Mouse (Mus musculus) C2C12 (cell line): ENCODE results near the gene Fut11. TPM values are rescaled to one million over a fixed set of nuclear protein-coding genes. Genes with fewer than 3 reads are reported as not detected.

Experiments used
- H3K27me3 ChIP-seq: one replicate; pipeline ENCODE4 v1.6.1; 2011; ENCODE audit not compliant: control insufficient read depth, insufficient read depth, insufficient read length
- H3K36me3 ChIP-seq: one replicate; pipeline ENCODE4 v1.6.1; 2011; ENCODE audit not compliant: control insufficient read depth, insufficient read depth
- H3K4me3 ChIP-seq: one replicate; pipeline ENCODE4 v1.5.1; 2011; ENCODE audit warnings: mild to moderate bottlenecking, control low read depth; ENCODE audit not compliant: poor library complexity, insufficient read depth, severe bottlenecking
- H3K79me2 ChIP-seq: one replicate; pipeline ENCODE4 v1.6.1; 2011; ENCODE audit not compliant: control insufficient read depth, insufficient read depth
- H3K79me3 ChIP-seq: one replicate; pipeline ENCODE4 v1.6.1; 2011; ENCODE audit warnings: low read depth, control low read depth
- H3ac ChIP-seq: one replicate; pipeline ENCODE3; 2011; ENCODE audit warnings: low read depth; ENCODE audit not compliant: control insufficient read depth, insufficient read length
- CEBPB ChIP-seq: IDR thresholded peaks from one replicate; pipeline ENCODE4 v1.6.1; 2011; ENCODE audit warnings: low read depth, mild to moderate bottlenecking, control low read depth, moderate library complexity
- CTCF ChIP-seq: IDR thresholded peaks from one replicate; pipeline ENCODE4 v1.5.1; 2011; ENCODE audit not compliant: control insufficient read depth, insufficient read depth, insufficient read length
- FOSL1 ChIP-seq: IDR thresholded peaks from one replicate; pipeline ENCODE4 v1.8.0; 2011; ENCODE audit warnings: mild to moderate bottlenecking, low read length; ENCODE audit not compliant: poor library complexity, insufficient read depth, severe bottlenecking
- MAX ChIP-seq: IDR thresholded peaks from one replicate; pipeline ENCODE4 v1.6.1; 2011; ENCODE audit warnings: mild to moderate bottlenecking, control low read depth
- MYOD1 ChIP-seq: IDR thresholded peaks from one replicate; pipeline ENCODE4 v1.6.1; 2011; ENCODE audit warnings: low read depth; ENCODE audit not compliant: control insufficient read depth, insufficient read length
- MYOG ChIP-seq: IDR thresholded peaks from one replicate; pipeline ENCODE4 v1.6.1; 2011; ENCODE audit not compliant: control insufficient read depth, insufficient read length; ENCODE audit errors: extremely low read depth
- USF1 ChIP-seq: IDR thresholded peaks from one replicate; pipeline ENCODE4 v1.6.1; 2011; ENCODE audit warnings: low read depth, mild to moderate bottlenecking, control low read depth, moderate library complexity
- polyA plus RNA-seq: library from polyadenylated mRNA; unstranded; fragments of >200 nt; fragmentation: generic; extraction: Trizol; gene quantifications from one replicate; pipeline ENCODE4 v1.2.1, GENCODE M21; 2012; ENCODE audit warnings: missing spikeins

Gene Fut11
- polyA plus RNA-seq, 1 experiment, result 6.3 TPM

DNA sequence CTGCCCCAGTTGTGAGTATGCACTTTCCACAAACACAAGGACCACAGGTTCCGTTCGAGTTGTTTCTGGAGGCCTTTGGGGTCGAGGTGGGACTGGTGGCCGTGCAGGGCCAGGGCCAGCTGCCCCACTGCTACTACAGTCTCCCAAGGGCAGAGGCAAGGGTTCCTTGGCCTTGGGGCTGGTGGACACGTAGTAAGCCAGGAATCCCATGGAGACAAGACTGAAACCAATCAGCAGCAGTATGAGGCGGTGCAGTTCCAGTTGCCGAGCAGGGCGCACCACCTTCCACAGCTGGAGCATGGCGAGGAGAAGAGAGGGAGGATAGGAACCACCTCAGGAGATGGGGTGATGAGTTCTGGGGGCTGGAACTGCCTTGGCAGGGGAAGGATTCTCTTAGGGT lies 35.1 kb downstream of the Fut11 start:
- no peak overlapping the region for H3ac ChIP-seq
- no peaks in the 10 kb centered on the region for H3K27me3 ChIP-seq
- TF ChIP-seq MYOD1, result no peak
- TF ChIP-seq USF1, result no peak
- no peak for TF ChIP-seq CEBPB
- H3K4me3 ChIP-seq, result no peak overlapping the region
- H3K36me3 ChIP-seq, result peaks cover 49% of the 10 kb centered on the region
- H3K79me3 ChIP-seq, result peaks cover 4% of the 10 kb centered on the region
- H3K79me2 ChIP-seq, result peaks cover 14% of the 10 kb centered on the region

DNA sequence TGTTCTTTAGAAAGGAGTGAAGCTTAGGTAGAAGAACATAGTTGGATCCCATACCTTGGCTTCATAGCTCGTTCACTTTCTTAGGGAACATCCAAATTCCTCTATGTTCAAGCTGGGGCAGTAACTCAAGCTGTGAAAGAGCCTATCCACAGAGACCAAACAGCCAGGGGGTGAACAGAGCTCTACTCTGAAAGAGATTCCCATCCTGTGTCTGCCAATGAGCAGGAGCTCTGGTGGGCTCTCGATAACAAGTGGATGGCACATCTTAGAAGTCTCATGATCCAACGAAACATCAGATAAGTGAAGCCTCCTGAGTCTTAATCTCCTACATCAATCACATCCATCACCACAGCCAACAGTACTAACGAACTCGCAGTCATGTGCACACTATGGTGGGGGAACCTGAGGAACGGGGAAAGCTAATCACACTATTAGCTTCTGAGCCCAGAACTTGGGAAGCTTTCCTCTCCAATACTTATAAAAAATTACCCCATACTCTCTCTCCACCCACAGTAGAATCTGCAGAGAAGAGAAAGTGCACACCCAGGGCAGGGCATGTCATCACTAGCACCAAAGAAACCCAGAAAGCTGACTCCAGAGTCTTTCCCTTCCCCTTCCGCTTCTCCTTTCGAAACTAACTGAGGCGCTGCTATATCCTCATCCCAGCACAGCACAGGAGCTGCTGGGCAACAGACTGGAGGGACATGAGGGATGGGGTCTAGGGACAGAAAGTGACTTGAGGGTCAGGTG lies 36.3 kb downstream of the Fut11 start:
- Histone ChIP-seq H3K36me3 (peaks cover 50% of the 10 kb centered on the region), H3K79me3 (peaks cover 4% of the 10 kb centered on the region), H3K27me3 (no peaks in the 10 kb centered on the region), H3K79me2 (peaks cover 14% of the 10 kb centered on the region), H3ac (no peak overlapping the region), H3K4me3 (no peak overlapping the region)
- TF ChIP-seq MAX (no peak), CTCF (no peak), MYOD1 (no peak), FOSL1 (no peak), MYOG (no peak), CEBPB (no peak), USF1 (no peak)

DNA sequence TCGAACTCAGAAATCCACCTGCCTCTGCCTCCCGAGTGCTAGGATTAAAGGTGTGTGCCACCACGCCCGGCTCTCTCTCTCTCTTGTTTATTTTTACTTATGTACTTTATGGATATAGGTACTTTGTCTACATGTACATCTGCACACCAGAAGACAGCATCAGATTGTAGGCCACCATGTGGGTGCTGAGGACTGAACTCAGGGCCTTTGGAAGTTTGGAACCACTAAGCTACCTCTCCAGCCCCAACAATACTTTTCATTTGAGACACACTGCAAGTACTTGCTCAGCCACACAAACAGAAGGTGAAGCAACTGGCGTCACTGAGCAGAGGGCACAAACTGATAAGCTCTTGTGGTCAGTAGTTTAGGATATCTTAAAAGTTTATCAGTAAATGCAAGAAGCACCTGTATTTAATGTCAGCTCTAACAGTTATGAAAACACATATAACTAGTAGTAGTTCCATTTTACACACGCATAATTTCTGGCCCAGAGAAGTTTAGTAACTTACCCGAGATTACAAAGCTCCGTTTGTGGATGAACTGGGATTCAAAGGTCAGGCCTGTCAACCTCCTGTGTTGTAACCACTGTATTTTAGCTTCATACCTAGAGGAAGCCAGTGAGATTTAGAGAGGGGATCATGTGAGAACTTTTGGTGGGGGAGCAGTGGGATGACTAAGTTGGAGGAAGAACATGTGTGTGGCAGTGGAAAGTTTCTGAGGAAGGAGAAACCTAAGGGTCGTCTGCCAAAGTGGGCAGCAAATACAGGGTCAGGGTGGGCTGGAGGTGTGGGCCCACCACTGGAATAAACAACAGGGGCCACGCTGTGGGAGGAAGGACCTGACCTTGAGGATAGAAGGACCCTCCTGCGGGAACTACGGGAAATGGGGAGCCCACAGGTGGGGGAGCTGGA lies 38.5 kb downstream of the Fut11 start:
- H3K79me2 ChIP-seq, result peaks cover 14% of the 10 kb centered on the region
- peak overlapping the region; percentile 86 for H3K4me3 ChIP-seq
- H3K27me3 ChIP-seq, result no peaks in the 10 kb centered on the region
- H3K79me3 ChIP-seq, result peaks cover 4% of the 10 kb centered on the region
- H3ac ChIP-seq, result peak overlapping the region; percentile 78
- peaks cover 52% of the 10 kb centered on the region for H3K36me3 ChIP-seq
- TF ChIP-seq USF1, result no peak
- TF ChIP-seq CTCF, result no peak
- TF ChIP-seq MYOD1, result no peak
- no peak for TF ChIP-seq MYOG
- TF ChIP-seq FOSL1, result no peak
- no peak for TF ChIP-seq MAX

DNA sequence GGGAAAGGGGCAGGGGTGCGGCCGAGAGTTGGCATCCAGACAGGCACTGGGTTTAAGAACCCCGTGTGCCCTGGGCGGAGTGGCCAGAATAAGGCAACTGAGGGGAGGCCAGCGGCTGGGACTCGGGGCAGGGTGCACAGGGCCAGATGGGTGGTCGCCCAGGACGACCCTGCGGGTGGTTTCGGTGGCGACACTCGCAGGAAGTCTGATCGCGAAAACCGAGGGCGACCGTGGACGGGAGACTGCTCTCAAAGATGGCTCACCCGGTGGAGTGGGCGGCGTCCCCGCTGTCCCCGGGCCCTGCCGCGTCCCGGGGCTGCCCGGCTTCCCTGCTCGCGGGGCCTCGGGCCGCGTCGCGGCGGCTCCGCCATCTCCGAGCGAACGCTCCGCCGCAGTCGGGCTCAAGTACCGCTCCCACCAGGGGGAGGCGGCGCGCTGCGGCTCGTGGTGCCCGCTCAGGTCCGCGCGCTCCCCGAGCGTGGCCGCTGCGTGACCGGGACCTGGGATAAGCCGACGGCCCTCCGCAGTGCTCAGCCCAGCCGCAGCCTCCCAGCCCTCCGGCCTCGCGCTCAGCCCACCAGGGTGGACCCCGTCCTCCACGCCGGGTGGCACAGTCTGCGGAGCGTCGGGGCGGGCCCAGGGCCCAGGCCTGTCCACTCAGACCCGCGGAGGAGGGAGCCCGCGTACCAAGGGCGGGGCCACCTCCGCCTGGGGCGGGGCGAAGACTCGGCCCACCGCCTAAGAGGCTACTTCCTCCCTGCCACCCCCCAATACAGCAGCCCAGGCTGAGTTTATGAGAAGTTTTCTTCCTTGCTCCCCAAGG lies 39.4 kb downstream of the Fut11 start, which contains the start of gene Ndst2:
Ndst2 (minus strand) TSS at position 611 of the 823 bp plus-strand sequence.
- TF ChIP-seq MYOD1 (no peak), MAX (peak; percentile 17)
- Histone ChIP-seq H3K79me2 (peaks cover 14% of the 10 kb centered on the region), H3K36me3 (peaks cover 52% of the 10 kb centered on the region), H3K4me3 (peak within 1 kb of the TSS; percentile 86), H3ac (peak within 1 kb of the TSS; percentile 78), H3K79me3 (peaks cover 4% of the 10 kb centered on the region), H3K27me3 (no peaks in the 10 kb centered on the region)

DNA sequence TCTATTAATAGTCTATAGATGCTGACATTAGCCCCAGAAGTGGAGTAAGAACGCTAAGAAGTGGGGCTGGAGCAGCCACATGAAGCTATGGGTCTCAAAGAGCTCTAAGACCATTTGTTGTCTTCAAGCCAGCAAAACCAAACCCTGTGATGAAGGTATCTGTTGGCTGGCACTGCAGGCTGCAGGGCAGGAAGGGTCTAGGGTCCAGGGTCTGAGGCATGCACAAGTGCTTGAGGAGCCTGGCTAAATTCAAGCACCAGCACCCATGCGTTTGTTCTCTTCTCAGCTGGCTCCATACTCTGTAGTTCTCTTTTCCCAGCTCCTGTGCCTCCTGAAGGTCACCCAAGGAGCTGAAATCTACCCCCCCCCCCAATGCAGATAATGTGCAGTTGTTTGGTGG lies 40.3 kb downstream of the Fut11 start:
- peaks cover 4% of the 10 kb centered on the region for H3K79me3 ChIP-seq
- no peaks in the 10 kb centered on the region for H3K27me3 ChIP-seq
- no peak overlapping the region for H3ac ChIP-seq
- no peak overlapping the region for H3K4me3 ChIP-seq
- TF ChIP-seq CEBPB, result no peak
- no peak for TF ChIP-seq FOSL1
- no peak for TF ChIP-seq MYOD1
- no peak for TF ChIP-seq MYOG
- no peak for TF ChIP-seq MAX
- H3K36me3 ChIP-seq, result peaks cover 50% of the 10 kb centered on the region
- H3K79me2 ChIP-seq, result peaks cover 14% of the 10 kb centered on the region
